Mouse (Mus musculus) ES-CJ7 (cell line): ENCODE data around the gene Ndufab1.
A peak's percentile ranks its signal among the peaks of the same experiment; 100 is the strongest.

Experiments
- DNase-seq: peaks from one replicate; pipeline ENCODE4 v3.0.0; 2011; ENCODE audit warnings: low read depth, low spot score

The Ndufab1 gene

DNA sequence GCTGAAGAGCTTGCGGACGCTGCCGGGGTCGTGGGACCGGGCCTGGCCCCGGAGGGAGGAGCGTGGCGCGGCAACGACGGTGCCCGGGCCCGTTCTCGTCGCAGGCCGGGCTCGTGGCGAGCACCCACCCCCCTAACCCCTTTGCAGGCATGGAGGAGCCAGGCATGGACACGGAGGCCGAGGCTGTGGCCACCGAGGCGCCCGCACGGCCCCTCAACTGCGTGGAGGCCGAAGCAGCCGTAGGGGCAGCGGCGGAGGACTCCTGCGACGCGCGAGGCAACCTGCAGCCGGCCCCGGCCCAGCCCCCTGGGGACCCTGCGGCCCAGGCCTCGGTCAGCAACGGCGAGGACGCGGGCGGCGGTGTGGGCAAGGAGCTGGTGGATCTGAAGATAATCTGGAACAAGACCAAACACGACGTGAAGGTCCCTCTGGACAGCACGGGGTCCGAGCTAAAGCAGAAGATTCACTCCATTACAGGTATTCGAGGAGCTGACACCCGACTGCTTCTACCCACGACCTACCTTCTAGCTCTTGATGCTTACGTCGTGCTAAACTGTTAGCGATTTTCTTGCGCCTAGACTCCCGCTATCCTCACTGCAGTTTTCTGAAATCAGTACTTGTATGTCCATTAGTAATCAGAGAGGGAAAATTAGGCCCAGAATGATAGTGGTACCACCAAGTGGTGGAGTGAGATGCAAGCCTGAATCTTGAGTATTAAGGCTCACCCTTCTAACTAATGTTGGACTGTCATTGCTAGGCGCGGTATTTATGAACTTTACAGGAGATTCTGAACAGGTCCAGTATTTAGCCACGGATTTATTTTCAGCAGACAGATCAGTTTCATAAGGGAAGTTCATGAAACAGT lies 33.9 kb downstream of the Ndufab1 start:
- DNase-seq = no peak

DNA sequence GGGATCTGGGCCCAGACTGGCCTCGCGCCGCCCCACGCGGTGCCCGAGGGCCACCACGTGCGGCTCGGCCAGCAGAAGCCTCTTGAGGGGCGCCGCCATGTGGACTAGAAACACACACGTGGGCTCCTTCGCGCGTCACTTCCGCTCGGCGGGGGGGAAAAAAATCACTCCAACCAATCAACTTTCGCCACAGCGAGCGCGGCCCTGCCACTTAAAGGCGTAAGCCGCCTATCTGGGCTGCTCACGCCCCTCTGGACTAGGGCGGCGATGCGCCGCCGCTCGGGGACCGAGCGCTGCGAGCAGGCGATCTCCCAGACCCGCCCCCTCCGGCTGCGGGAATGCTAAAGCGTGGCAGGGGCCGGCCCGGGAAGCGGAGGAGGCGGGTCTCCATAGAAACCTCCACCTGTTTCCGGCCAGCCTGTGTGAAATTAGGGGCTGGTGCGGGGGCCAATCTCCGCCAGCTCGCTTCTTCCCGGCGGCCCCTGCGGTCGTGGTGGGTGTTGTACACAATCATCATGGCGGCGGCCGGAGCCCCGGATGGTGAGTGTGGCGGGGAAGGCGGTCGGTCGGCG lies 34.7 kb downstream of the Ndufab1 start, which contains the start of the genes Ubfd1 and Ears2:
Gene Ubfd1, plus strand, starts transcription at position 231 of the 572 bp plus-strand sequence.
Gene Ears2, minus strand, starts transcription at position 319 of the 572 bp plus-strand sequence.
- DNase-seq = peak; percentile 97

DNA sequence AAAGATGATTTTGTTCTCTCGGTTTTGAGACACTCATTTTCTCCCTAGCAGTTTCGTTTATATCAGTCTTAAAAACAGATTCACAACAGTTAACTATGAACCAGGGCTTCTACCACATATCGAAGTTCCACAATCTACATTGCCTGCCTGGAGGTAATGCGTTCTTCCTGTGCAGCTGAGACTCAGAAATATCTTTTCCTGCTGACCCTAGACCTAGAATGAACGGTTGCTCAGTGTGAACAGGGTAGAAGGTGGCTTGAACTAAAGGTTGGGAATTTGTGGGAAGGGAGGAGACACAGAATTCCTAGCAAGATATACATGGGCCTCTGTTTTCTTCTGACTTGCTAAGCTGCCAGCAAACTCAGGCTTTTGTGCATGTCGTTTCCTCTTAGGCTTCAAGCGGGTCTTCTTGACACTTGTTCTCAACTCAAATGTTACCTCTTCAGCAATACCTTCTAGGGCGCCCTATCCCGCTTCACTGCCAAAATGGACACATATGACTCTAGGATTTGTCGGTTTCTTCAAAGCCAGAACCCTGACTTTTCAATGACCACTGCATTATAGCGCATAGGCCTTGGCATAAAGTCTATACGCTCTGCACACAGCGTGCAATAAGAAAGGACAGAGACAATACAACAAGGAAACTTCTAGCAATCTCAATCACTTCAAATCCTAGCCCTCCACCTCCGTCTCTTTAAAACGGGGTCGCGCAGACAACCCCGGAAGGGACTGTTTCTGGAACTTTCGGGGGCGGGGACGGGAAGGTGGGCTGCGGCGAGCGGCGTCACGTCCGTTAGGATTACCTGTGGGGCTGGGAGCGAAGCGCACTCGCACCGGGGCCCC lies 35.4 kb downstream of the Ndufab1 start:
- no peak for DNase-seq

DNA sequence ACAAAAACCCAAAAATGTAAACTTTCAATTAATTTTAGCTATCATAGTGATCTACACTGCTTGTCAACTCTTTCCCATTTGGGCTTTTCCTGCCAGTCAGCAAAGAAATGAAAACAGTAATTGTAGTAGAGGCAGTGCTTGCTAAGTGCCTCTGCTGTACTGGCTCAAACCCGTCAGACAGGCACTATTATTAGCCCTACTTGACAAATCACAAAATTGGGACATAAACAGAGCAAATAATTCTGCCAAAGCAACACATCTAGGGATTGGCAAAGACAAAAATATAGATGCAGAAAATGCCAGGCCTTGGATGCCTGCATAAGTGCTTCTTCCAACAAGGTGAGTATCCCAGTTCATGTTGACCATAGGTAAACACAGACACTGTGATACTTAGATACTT lies 36.0 kb downstream of the Ndufab1 start:
- DNase-seq = no peak

DNA sequence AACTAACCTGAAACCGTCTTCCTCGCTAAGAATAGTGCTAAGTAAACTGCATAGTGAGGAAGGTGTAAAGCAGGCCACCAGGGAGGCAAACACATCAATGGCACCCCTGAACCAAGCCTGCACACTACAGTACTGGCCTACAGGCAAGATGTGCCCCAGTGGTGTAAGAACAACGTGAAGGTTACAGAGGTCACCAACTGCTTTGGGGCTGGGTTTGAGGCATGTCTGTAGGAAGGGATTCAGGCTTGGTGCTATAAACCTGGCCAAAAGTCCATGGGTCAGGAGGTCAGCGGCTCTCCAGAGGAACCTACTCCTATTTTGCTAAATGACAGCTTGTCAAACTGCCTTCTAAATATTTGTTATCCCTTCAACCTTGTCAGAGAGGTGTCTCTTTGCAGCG lies 45.1 kb downstream of the Ndufab1 start:
- no peak for DNase-seq

DNA sequence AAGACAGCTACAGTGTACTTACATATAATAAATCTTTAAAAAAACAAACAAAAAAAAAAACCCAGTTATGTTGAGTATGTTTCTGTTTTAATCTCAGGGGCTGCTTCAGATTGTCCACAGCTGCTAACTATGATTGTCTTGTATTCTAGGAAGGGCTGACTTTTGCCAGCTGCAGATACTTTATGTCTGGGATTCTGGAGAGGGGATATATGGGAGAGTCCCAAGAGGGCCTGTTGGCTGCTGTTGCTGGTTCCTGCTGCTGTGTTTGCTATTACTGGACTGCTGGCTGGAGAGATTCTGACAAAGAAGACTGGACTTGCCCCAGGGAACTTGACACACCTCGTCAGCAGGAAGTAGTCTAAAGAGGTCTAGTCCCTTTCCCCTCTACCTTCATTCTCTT lies 50.9 kb downstream of the Ndufab1 start:
- no peak for DNase-seq

DNA sequence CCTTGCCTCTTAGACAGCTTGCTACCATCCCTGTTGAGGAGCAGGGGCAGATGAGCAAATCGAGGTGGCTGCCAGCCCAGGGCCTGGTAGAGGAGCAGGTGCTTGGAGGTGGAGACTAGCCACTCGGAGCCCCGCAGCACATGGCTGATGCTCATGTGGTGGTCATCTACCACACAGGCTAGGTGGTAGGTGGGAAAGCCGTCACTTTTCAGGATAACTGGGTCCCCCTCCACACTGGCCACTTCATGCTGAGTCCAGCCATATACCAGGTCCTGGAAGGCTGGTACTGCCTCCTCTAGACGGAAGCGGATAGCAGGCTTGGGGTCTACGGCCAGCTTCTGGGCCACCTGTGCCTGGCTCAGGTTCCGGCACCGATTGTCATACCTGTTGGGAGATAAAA lies 53.5 kb downstream of the Ndufab1 start:
- DNase-seq = no peak

DNA sequence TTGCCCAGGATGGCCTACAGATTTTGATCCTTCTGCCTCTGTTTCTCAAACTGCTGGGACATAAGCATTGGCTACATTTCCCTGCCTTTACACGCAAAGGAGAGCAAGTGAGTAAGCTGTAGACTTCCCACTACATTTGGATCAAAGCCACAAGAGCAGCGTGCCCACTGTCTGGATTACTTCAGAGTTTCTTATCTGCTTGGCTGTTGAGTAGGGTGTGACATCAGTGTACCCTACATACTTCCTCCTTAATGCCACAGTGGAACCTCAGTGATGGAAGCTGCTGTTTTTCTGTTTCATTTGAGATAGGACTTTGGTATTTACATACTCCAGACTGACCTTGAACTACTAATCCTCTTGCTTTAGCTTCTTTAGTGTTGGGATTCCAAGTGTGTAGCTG lies 54.9 kb downstream of the Ndufab1 start:
- DNase-seq = no peak

DNA sequence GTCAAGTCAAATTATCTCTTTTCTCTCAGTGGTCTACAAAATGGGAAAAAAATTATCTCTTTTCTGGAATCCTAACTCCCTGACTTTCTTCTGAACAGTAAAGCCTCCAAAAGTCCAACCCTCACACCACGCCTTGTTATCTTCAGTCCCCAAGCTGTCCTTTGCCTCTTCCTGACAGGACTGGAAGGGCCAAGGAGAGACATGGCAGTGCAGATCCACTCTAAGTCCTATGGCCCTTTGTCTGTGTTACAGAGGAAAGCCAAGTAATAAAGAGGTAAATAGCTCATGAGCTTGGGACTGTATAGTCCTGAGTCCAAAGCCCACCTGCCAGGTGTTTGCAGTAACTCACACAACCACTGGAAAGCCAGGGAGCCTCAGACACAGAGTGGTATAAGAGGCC lies 56.0 kb downstream of the Ndufab1 start:
- DNase-seq = no peak

DNA sequence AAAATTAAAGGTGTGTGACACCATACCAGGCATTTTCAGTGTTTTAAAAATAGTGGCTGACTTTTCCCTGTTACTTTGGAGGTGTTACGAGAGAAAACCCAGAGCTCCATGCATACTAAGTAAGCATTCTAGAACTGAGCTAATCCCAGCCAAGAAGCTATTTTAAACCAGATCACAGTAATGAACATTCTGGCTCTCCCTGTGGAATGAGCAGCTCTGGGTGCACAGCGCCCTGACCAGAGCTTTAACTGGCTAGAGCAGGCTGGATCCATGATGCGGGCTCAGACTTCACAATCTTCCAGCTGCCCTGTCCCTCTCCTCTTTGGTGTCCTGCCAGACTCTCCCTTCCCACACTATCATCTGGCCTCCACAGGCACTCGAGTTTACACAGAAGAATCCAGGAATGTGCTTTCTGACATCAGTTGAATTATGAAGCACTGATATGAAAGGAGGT lies 56.5 kb downstream of the Ndufab1 start:
- no peak for DNase-seq

DNA sequence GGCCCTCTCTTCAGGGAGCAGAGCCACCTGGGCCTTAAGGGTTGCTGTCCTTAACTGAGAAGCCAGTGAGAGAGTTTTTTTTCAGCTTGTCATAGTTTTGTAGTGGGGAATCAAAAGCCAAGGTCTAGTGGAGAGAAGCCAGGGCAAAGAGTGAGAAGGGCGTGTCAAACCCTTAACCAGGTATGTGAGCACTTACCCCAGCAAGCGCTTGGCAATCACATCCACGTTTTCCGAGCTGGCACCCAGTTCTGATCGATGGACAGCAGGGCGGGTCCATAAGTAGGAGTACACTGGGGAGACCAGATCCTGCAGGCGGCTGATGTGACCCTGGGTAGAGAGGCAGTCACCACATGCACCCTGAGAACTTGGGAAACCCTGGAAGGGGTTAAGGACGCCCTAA lies 57.6 kb downstream of the Ndufab1 start:
- no peak for DNase-seq
